Mouse (Mus musculus) thymus, postnatal 25 days (tissue): ENCODE results near the gene Padi6.

Experiments used
- DNase-seq: peaks from one replicate; pipeline ENCODE4 v3.0.0; 2022

Gene Padi6

GRCm38 (mm10) chr4:140704166-140704565, 38.3 kb downstream of the Padi6 start:
- DNase-seq: no peak

- no peak for DNase-seq
Observed at GRCm38 (mm10) chr4:140703636-140704035, 38.8 kb downstream of the Padi6 start.

GRCm38 (mm10) chr4:140702611-140703327, 39.7 kb downstream of the Padi6 start:
- peak; percentile 90 for DNase-seq

- peak; percentile 72 for DNase-seq
Observed at GRCm38 (mm10) chr4:140701716-140702561, 40.5 kb downstream of the Padi6 start.

GRCm38 (mm10) chr4:140701049-140701715, 41.3 kb downstream of the Padi6 start:
- peak; percentile 85 for DNase-seq

- DNase-seq: peak; percentile 35
Observed at GRCm38 (mm10) chr4:140700269-140701018, 42.0 kb downstream of the Padi6 start, which contains the start of gene Rcc2. Rcc2 (plus strand) TSS chr4:140700541.

GRCm38 (mm10) chr4:140699441-140700127, 42.9 kb downstream of the Padi6 start:
- DNase-seq: peak; percentile 64

GRCm38 (mm10) chr4:140695675-140696585, 46.5 kb downstream of the Padi6 start:
- DNase-seq: no peak

- DNase-seq: no peak
Observed at GRCm38 (mm10) chr4:140695146-140695545, 47.3 kb downstream of the Padi6 start.

- no peak for DNase-seq
Observed at GRCm38 (mm10) chr4:140694551-140695060, 47.8 kb downstream of the Padi6 start.

GRCm38 (mm10) chr4:140693513-140693912, 48.9 kb downstream of the Padi6 start:
- DNase-seq: no peak

- DNase-seq: no peak
Observed at GRCm38 (mm10) chr4:140691481-140691880, 51.0 kb downstream of the Padi6 start.

GRCm38 (mm10) chr4:140689873-140690655, 52.4 kb downstream of the Padi6 start:
- DNase-seq: peak; percentile 35

GRCm38 (mm10) chr4:140688826-140689425, 53.5 kb downstream of the Padi6 start:
- DNase-seq: no peak

GRCm38 (mm10) chr4:140688044-140688825, 54.2 kb downstream of the Padi6 start:
- DNase-seq: no peak

- DNase-seq: no peak
Observed at GRCm38 (mm10) chr4:140684881-140685303, 57.6 kb downstream of the Padi6 start.

- peak; percentile 23 for DNase-seq
Observed at GRCm38 (mm10) chr4:140684141-140684871, 58.1 kb downstream of the Padi6 start.

GRCm38 (mm10) chr4:140683608-140684007, 58.8 kb downstream of the Padi6 start:
- DNase-seq: no peak
